Mouse (Mus musculus) erythroblast, adult 5-6 weeks (primary cell): ENCODE results near the gene Prss8. TPM values are rescaled to one million over a fixed set of nuclear protein-coding genes. Genes with fewer than 3 reads are reported as not detected.

Source experiments
- ATAC-seq: replicated peaks from 2 replicates; pipeline ENCODE4 v1.8.0; 2016; ENCODE audit warnings: moderate number of reproducible peaks, mild to moderate bottlenecking, moderate TSS enrichment, inconsistent platforms; ENCODE audit not compliant: poor library complexity, low FRiP score, severe bottlenecking
- total RNA-seq, 2 experiments: library from RNA; stranded (forward) in 1 of 2; stranded (reverse) in 1 of 2; fragments of 150-400 nt in 1 of 2; fragments of 200-764, 138-1000 nt in 1 of 2; gene quantifications; 2 replicates each; pipeline versions ENCODE4 v1.2.3 to v1.2.4; 2015 to 2017; ENCODE audit warnings: low replicate concordance in 2 of 2

Gene Prss8
- total RNA-seq, 2 experiments from 2014 or later: not detected

- ATAC-seq: no peak
These were observed 1.6 kb upstream of the Prss8 start for GRCm38 (mm10) chr7:127931351-127932135.

GRCm38 (mm10) chr7:127930636-127931035, 732 bp upstream of the Prss8 start:
- ATAC-seq: no peak

- ATAC-seq: no peak
These were observed 1.3 kb downstream of the Prss8 start for GRCm38 (mm10) chr7:127928596-127928995.

GRCm38 (mm10) chr7:127927726-127928125, 2.2 kb downstream of the Prss8 start:
- ATAC-seq: no peak

GRCm38 (mm10) chr7:127926846-127927245, 3.1 kb downstream of the Prss8 start:
- ATAC-seq: no peak

GRCm38 (mm10) chr7:127926066-127926465, 3.8 kb downstream of the Prss8 start:
- ATAC-seq: no peak

GRCm38 (mm10) chr7:127925252-127925651, 4.7 kb downstream of the Prss8 start:
- ATAC-seq: no peak

- no peak for ATAC-seq
These were observed 6.2 kb downstream of the Prss8 start for GRCm38 (mm10) chr7:127923714-127924113.

- no peak for ATAC-seq
These were observed 7.2 kb downstream of the Prss8 start for GRCm38 (mm10) chr7:127922451-127923275.

GRCm38 (mm10) chr7:127921516-127921915, 8.4 kb downstream of the Prss8 start:
- no peak for ATAC-seq

- no peak for ATAC-seq
These were observed 10.6 kb downstream of the Prss8 start for GRCm38 (mm10) chr7:127919290-127919689.

GRCm38 (mm10) chr7:127918203-127918602, 11.7 kb downstream of the Prss8 start:
- ATAC-seq: 0 out of 2 replicates have a peak, but pooled peaks have one; percentile 48

GRCm38 (mm10) chr7:127915293-127915692, 14.6 kb downstream of the Prss8 start:
- ATAC-seq: no peak

- no peak for ATAC-seq
These were observed 17.0 kb downstream of the Prss8 start for GRCm38 (mm10) chr7:127912938-127913337.

GRCm38 (mm10) chr7:127912190-127912871, 17.6 kb downstream of the Prss8 start, which contains the start of gene Kat8:
TSS of gene Kat8 (plus strand) at chr7:127912516.
- ATAC-seq: peak; percentile 98

- no peak for ATAC-seq
These were observed 21.2 kb downstream of the Prss8 start for GRCm38 (mm10) chr7:127908656-127909055.

- ATAC-seq: no peak
These were observed 22.0 kb downstream of the Prss8 start for GRCm38 (mm10) chr7:127907939-127908338.

- peak; percentile 92 for ATAC-seq
These were observed 25.7 kb downstream of the Prss8 start, which contains the start of gene Bckdk for GRCm38 (mm10) chr7:127903971-127904796. TSS of gene Bckdk (plus strand) at chr7:127904082.

- no peak for ATAC-seq
These were observed 28.1 kb downstream of the Prss8 start for GRCm38 (mm10) chr7:127901772-127902171.
